Mouse (Mus musculus): ENCODE results near the gene Retsat. TPM values are rescaled to one million over a fixed set of nuclear protein-coding genes. Genes with fewer than 3 reads are reported as not detected.

Retsat gene
- total and polyA plus RNA-seq, 3 experiments = 12.6 to 25.6 (median 13.6) TPM

DNA sequence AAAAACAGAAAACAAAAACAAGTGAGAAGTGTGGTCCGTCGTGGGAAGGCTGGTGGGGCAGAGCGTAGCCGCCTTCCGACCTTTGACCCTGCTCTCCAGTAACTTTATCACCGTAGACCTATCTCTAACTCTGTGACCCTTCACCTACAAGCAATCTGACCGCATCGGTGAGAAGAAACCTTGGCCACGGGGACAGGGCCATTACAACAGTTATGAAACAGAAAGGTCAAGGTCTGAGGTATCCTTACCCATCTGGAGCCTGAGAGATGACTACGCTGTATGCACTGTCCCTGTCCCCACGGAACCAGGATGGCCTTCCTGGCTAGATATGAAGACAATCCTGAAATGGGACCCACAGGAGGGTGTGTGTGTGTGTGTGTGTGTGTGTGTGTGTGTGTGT, 14.1 kb upstream of the Retsat start:
- TF ChIP-seq TAL1 (conservative IDR thresholded peaks at IDR 0.05; ENCODE audit: low read depth, low read length) = no peak
- TF ChIP-seq GATA2 (IDR thresholded peaks at IDR 0.05; ENCODE audit: borderline replicate concordance, low read depth, low read length) = no peak
- no peak for TF ChIP-seq POLR2AphosphoS5 (IDR thresholded peaks at IDR 0.05; ENCODE audit: insufficient replicate concordance, low read depth, low read length)
- TF ChIP-seq GATA1 (IDR thresholded peaks at IDR 0.05; ENCODE audit: borderline replicate concordance, low read length) = no peak
- no peak for TF ChIP-seq CTCF (IDR thresholded peaks at IDR 0.05; ENCODE audit: low read depth, low read length)
- Histone ChIP-seq H3K4me3 (ENCODE audit: low read depth, low read length) (no peak overlapping the region), H3K27me3 (ENCODE audit: insufficient read depth, low read length) (no peaks in the 10 kb centered on the region), H3K4me1 (ENCODE audit: insufficient read depth, low read depth, low read length) (no peaks in the 10 kb centered on the region), H3K9me3 (replicated peaks) (no peaks in the 10 kb centered on the region), H3K36me3 (replicated peaks) (peaks cover 52% of the 10 kb centered on the region)
- no peak for ATAC-seq (ENCODE audit: extremely low read depth, insufficient number of reproducible peaks, low FRiP score, poor library complexity, severe bottlenecking)
- no peak for DNase-seq (ENCODE audit: low spot score)

DNA sequence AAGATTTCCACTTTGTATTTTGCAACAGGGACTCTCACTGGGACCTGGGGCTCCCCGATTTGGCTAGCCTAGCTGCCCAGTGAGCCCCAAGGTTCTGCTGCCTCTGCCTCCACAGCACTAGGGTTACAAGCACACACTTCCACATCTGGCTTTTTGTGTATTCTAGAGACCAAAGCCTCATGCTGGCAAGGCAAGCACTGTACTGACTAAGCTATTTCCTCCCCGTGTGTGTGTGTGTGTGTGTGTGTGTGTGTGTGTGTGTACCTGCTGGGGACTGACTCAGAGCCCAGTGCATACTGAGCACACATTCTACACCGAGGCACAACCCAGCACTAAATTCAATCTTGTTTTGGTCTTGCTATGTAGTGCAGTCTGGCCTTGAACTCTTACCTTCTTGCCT, 11.6 kb upstream of the Retsat start:
- H3K4me1 ChIP-seq (ENCODE audit: insufficient read depth, low read depth, low read length) = no peaks in the 10 kb centered on the region
- DNase-seq (ENCODE audit: low spot score) (no peak), ATAC-seq (ENCODE audit: extremely low read depth, insufficient number of reproducible peaks, low FRiP score, poor library complexity, severe bottlenecking) (no peak)
- H3K4me3 ChIP-seq (ENCODE audit: low read depth, low read length) = no peak overlapping the region
- H3K36me3 ChIP-seq (replicated peaks) = peaks cover 42% of the 10 kb centered on the region
- H3K27me3 ChIP-seq (ENCODE audit: insufficient read depth, low read length) = no peaks in the 10 kb centered on the region
- no peaks in the 10 kb centered on the region for H3K9me3 ChIP-seq (replicated peaks)
- TF ChIP-seq GATA1 (IDR thresholded peaks at IDR 0.05; ENCODE audit: borderline replicate concordance, low read length) (no peak), GATA2 (IDR thresholded peaks at IDR 0.05; ENCODE audit: borderline replicate concordance, low read depth, low read length) (no peak), POLR2AphosphoS5 (IDR thresholded peaks at IDR 0.05; ENCODE audit: insufficient replicate concordance, low read depth, low read length) (no peak), CTCF (IDR thresholded peaks at IDR 0.05; ENCODE audit: low read depth, low read length) (no peak), TAL1 (conservative IDR thresholded peaks at IDR 0.05; ENCODE audit: low read depth, low read length) (no peak)

DNA sequence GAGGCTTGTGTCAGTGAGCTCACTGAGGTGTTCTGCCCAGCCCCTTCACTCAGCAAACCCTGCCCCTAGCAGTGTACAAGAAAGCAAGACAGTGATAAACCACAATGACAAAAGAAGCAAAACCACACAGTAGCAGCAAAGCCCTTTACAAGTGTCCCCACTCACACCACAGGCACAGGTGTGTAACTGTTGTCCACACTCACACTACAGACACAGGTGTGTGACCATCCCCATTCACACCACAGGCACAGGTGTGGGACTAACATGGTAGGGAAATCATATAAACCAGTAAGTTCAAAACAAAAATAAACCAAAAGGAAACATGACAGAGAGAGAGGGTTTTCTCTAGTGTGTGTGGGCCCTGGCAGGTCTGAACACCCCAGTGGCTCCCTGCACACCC, 10.0 kb upstream of the Retsat start:
- DNase-seq (ENCODE audit: low spot score) = no peak
- H3K9me3 ChIP-seq (replicated peaks) = no peaks in the 10 kb centered on the region
- ATAC-seq (ENCODE audit: extremely low read depth, insufficient number of reproducible peaks, low FRiP score, poor library complexity, severe bottlenecking) = no peak
- H3K4me1 ChIP-seq (ENCODE audit: insufficient read depth, low read depth, low read length) = no peaks in the 10 kb centered on the region
- H3K4me3 ChIP-seq (ENCODE audit: low read depth, low read length) = no peak overlapping the region
- peaks cover 50% of the 10 kb centered on the region for H3K36me3 ChIP-seq (replicated peaks)
- no peaks in the 10 kb centered on the region for H3K27me3 ChIP-seq (ENCODE audit: insufficient read depth, low read length)
- TF ChIP-seq POLR2AphosphoS5 (IDR thresholded peaks at IDR 0.05; ENCODE audit: insufficient replicate concordance, low read depth, low read length) = no peak
- TF ChIP-seq TAL1 (conservative IDR thresholded peaks at IDR 0.05; ENCODE audit: low read depth, low read length) = no peak
- TF ChIP-seq GATA2 (IDR thresholded peaks at IDR 0.05; ENCODE audit: borderline replicate concordance, low read depth, low read length) = no peak
- TF ChIP-seq GATA1 (IDR thresholded peaks at IDR 0.05; ENCODE audit: borderline replicate concordance, low read length) = no peak
- no peak for TF ChIP-seq CTCF (IDR thresholded peaks at IDR 0.05; ENCODE audit: low read depth, low read length)

DNA sequence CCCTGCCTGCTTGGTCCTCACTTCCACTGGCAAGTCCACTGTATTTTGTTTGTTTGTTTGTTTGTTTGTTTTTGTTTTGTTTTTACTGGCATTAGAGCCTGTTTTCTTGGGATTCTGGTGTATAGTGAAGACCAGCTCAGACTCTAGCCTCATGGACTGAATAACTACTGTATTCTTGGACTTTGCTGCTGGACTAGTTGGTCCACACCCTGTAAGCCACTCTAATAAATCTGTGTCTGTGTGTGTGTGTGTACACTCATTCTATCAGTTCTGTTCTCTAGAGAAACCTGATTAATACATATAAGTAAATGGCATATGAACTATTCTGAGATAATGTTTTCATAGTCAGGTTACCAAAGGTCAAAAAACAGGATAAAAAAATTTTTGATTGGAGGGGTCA, 8.2 kb upstream of the Retsat start:
- DNase-seq (ENCODE audit: low spot score) (no peak), ATAC-seq (ENCODE audit: extremely low read depth, insufficient number of reproducible peaks, low FRiP score, poor library complexity, severe bottlenecking) (no peak)
- no peak for TF ChIP-seq GATA1 (IDR thresholded peaks at IDR 0.05; ENCODE audit: borderline replicate concordance, low read length)
- TF ChIP-seq CTCF (IDR thresholded peaks at IDR 0.05; ENCODE audit: low read depth, low read length) = no peak
- no peak for TF ChIP-seq GATA2 (IDR thresholded peaks at IDR 0.05; ENCODE audit: borderline replicate concordance, low read depth, low read length)
- no peak for TF ChIP-seq POLR2AphosphoS5 (IDR thresholded peaks at IDR 0.05; ENCODE audit: insufficient replicate concordance, low read depth, low read length)
- no peak for TF ChIP-seq TAL1 (conservative IDR thresholded peaks at IDR 0.05; ENCODE audit: low read depth, low read length)
- Histone ChIP-seq H3K27me3 (ENCODE audit: insufficient read depth, low read length) (no peaks in the 10 kb centered on the region), H3K4me1 (ENCODE audit: insufficient read depth, low read depth, low read length) (no peaks in the 10 kb centered on the region), H3K4me3 (ENCODE audit: low read depth, low read length) (no peak overlapping the region), H3K9me3 (replicated peaks) (no peaks in the 10 kb centered on the region), H3K36me3 (replicated peaks) (peaks cover 57% of the 10 kb centered on the region)

DNA sequence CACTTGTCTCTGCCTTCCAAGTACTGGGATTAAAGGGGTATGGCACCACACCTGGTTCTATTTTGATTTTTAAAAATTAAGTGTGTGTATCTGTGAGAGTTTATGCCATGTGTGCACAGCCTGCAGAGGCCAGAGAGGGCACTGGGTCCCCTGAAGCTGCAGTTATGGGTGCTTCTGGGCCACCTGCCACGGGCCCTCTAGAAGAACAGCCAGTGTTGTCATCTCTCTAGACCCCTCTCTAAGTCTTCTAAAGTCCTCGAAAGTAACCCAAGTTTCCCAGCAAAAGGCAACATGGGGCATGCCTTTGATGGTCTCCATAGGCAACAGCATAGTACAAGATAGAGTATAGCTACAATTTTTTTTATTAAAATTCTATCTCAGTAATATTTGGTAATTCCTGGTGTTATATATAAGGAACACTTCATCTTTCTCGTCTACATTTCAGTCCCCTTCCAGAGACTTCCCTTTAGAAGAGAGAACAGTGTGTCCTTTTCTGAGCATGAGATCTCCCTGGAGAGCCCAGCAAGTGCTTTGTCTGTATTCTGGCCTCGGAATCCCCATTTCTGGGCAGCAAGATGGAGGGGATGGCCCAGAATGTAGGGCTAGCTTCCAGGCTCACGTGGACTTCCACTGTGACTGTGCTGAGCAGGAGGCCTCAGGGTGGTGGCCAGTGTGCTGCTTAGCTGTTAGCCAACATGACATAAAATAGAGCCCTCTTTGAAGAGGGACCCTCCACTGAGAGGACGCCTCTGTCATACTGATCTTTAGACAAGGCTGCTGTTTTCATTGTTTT, 5.1 kb upstream of the Retsat start:
- H3K4me3 ChIP-seq (ENCODE audit: low read depth, low read length) = no peak overlapping the region
- DNase-seq (ENCODE audit: low spot score) (no peak), ATAC-seq (ENCODE audit: extremely low read depth, insufficient number of reproducible peaks, low FRiP score, poor library complexity, severe bottlenecking) (no peak)
- no peaks in the 10 kb centered on the region for H3K9me3 ChIP-seq (replicated peaks)
- H3K4me1 ChIP-seq (ENCODE audit: insufficient read depth, low read depth, low read length) = peaks cover 18% of the 10 kb centered on the region
- H3K27me3 ChIP-seq (ENCODE audit: insufficient read depth, low read length) = no peaks in the 10 kb centered on the region
- no peak for TF ChIP-seq POLR2AphosphoS5 (IDR thresholded peaks at IDR 0.05; ENCODE audit: insufficient replicate concordance, low read depth, low read length)
- no peak for TF ChIP-seq GATA2 (IDR thresholded peaks at IDR 0.05; ENCODE audit: borderline replicate concordance, low read depth, low read length)
- no peak for TF ChIP-seq TAL1 (conservative IDR thresholded peaks at IDR 0.05; ENCODE audit: low read depth, low read length)
- no peak for TF ChIP-seq GATA1 (IDR thresholded peaks at IDR 0.05; ENCODE audit: borderline replicate concordance, low read length)
- TF ChIP-seq CTCF (IDR thresholded peaks at IDR 0.05; ENCODE audit: low read depth, low read length) = no peak
- peaks cover 43% of the 10 kb centered on the region for H3K36me3 ChIP-seq (replicated peaks)

DNA sequence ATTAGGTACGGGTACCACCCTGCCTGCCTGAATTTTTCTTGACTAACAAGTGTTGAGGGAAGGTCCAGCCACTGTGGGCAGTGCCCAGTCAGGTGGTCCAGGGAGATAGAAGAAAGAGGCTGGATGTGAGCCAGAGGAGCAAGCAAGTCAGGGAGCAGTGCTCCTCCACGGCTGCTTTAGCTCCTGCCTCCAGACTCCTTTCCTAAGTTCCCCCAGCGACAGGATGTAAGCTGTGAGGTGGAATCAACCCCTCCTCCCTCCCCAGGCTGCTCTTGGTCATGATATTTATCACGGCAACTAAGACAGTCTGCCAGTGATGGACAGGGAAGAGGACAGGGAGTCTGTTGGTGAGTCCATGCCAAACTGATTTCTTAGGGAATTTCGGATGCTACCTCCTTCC, 4.4 kb upstream of the Retsat start:
- Histone ChIP-seq H3K4me1 (ENCODE audit: insufficient read depth, low read depth, low read length) (peaks cover 20% of the 10 kb centered on the region), H3K9me3 (replicated peaks) (no peaks in the 10 kb centered on the region), H3K36me3 (replicated peaks) (peaks cover 40% of the 10 kb centered on the region), H3K27me3 (ENCODE audit: insufficient read depth, low read length) (no peaks in the 10 kb centered on the region), H3K4me3 (ENCODE audit: low read depth, low read length) (no peak overlapping the region)
- no peak for TF ChIP-seq CTCF (IDR thresholded peaks at IDR 0.05; ENCODE audit: low read depth, low read length)
- no peak for TF ChIP-seq GATA1 (IDR thresholded peaks at IDR 0.05; ENCODE audit: borderline replicate concordance, low read length)
- DNase-seq (ENCODE audit: low spot score) (no peak), ATAC-seq (ENCODE audit: extremely low read depth, insufficient number of reproducible peaks, low FRiP score, poor library complexity, severe bottlenecking) (no peak)

Data from G1E (cell line).